Mouse (Mus musculus): ENCODE measurements around the gene Sema3e. TPM values are rescaled to one million over a fixed set of nuclear protein-coding genes. Genes with fewer than 3 reads are reported as not detected.

The Sema3e gene
- total RNA-seq (2021), result under 1 TPM; 0.21 to 0.38 TPM
- long read RNA-seq, experiment 1, result 0 reads
- long read RNA-seq, experiment 2, full-length matches to known transcripts, result 1 of 1 reads
- long read RNA-seq, experiment 2, partial matches to known transcripts, result 0 of 1 reads
- long read RNA-seq, experiment 2, other reads (novel, unspliced or antisense), result 0 of 1 reads

GRCm38 (mm10) chr5:14025205-14026124 is at the start of gene Sema3e:
TSS of gene Sema3e (plus strand) at chr5:14025276.
- DNase-seq (ENCODE audit: low spot score), result no peak

- DNase-seq (ENCODE audit: low spot score), result no peak
Measured at GRCm38 (mm10) chr5:13977576-13977975, 47.5 kb upstream of the Sema3e start.

GRCm38 (mm10) chr5:13979156-13979555 is 45.9 kb upstream of the Sema3e start:
- no peak for DNase-seq (ENCODE audit: low spot score)

GRCm38 (mm10) chr5:13982417-13983054 is 42.5 kb upstream of the Sema3e start:
- no peak for DNase-seq (ENCODE audit: low spot score)

GRCm38 (mm10) chr5:13983608-13984007 is 41.5 kb upstream of the Sema3e start:
- no peak for DNase-seq (ENCODE audit: low spot score)

- DNase-seq (ENCODE audit: low spot score), result no peak
Measured at GRCm38 (mm10) chr5:13985669-13986068, 39.4 kb upstream of the Sema3e start.

GRCm38 (mm10) chr5:13987123-13987522 is 38.0 kb upstream of the Sema3e start:
- DNase-seq (ENCODE audit: low spot score), result no peak

GRCm38 (mm10) chr5:13988023-13988422 is 37.1 kb upstream of the Sema3e start:
- DNase-seq (ENCODE audit: low spot score), result no peak

GRCm38 (mm10) chr5:13992734-13993396 is 32.2 kb upstream of the Sema3e start:
- DNase-seq (ENCODE audit: low spot score), result no peak

- no peak for DNase-seq (ENCODE audit: low spot score)
Measured at GRCm38 (mm10) chr5:14028341-14028740, 3.3 kb downstream of the Sema3e start.

- DNase-seq (ENCODE audit: low spot score), result no peak
Measured at GRCm38 (mm10) chr5:14030796-14031195, 5.7 kb downstream of the Sema3e start.

GRCm38 (mm10) chr5:14032056-14032455 is 7.0 kb downstream of the Sema3e start:
- no peak for DNase-seq (ENCODE audit: low spot score)

- DNase-seq (ENCODE audit: low spot score), result no peak
Measured at GRCm38 (mm10) chr5:14033302-14033701, 8.2 kb downstream of the Sema3e start.

- DNase-seq (ENCODE audit: low spot score), result no peak
Measured at GRCm38 (mm10) chr5:14038813-14039496, 13.9 kb downstream of the Sema3e start.

GRCm38 (mm10) chr5:14040208-14040607 is 15.1 kb downstream of the Sema3e start:
- no peak for DNase-seq (ENCODE audit: low spot score)

GRCm38 (mm10) chr5:14043116-14043515 is 18.0 kb downstream of the Sema3e start:
- DNase-seq (ENCODE audit: low spot score), result no peak

GRCm38 (mm10) chr5:14043983-14044382 is 18.9 kb downstream of the Sema3e start:
- DNase-seq (ENCODE audit: low spot score), result no peak

- no peak for DNase-seq (ENCODE audit: low spot score)
Measured at GRCm38 (mm10) chr5:14048660-14049059, 23.6 kb downstream of the Sema3e start.

- no peak for DNase-seq (ENCODE audit: low spot score)
Measured at GRCm38 (mm10) chr5:14054472-14054871, 29.4 kb downstream of the Sema3e start.

GRCm38 (mm10) chr5:14059895-14060553 is 34.9 kb downstream of the Sema3e start:
- DNase-seq (ENCODE audit: low spot score), result no peak
